Mouse (Mus musculus) midbrain, embryonic 12.5 days (tissue): ENCODE results near the gene Cdkl3. TPM values are rescaled to one million over a fixed set of nuclear protein-coding genes. Genes with fewer than 3 reads are reported as not detected.

ENCODE experiments used
- ATAC-seq: fragments of 200-750 bp; cut with Nextera tagmentation; 2 replicates; pipeline ENCODE4 v1.8.0; 2017; ENCODE audit warnings: low read depth, moderate TSS enrichment, moderate library complexity; ENCODE audit not compliant: low FRiP score
- H3K27ac ChIP-seq: fragments of 300-500 bp; sonication (generic); replicated peaks from 2 replicates; pipeline ENCODE4 v1.5.1; 2016; ENCODE audit warnings: mild to moderate bottlenecking
- H3K27me3 ChIP-seq: fragments of 300-500 bp; sonication (generic); 2 replicates; pipeline ENCODE4 v1.6.1; 2016; ENCODE audit warnings: mild to moderate bottlenecking
- H3K36me3 ChIP-seq: fragments of 300-500 bp; sonication (generic); 2 replicates; pipeline ENCODE4 v1.6.1; 2016
- H3K4me1 ChIP-seq: fragments of 300-500 bp; sonication (generic); 2 replicates; pipeline ENCODE4 v1.6.1; 2016
- H3K4me2 ChIP-seq: fragments of 300-500 bp; sonication (generic); replicated peaks from 2 replicates; pipeline ENCODE4 v1.6.1; 2016; ENCODE audit warnings: mild to moderate bottlenecking, moderate library complexity
- H3K4me3 ChIP-seq: fragments of 300-500 bp; sonication (generic); 2 replicates; pipeline ENCODE4 v1.5.1; 2016; ENCODE audit warnings: mild to moderate bottlenecking
- H3K9ac ChIP-seq: fragments of 300-500 bp; sonication (generic); replicated peaks from 2 replicates; pipeline ENCODE4 v1.6.1; 2016; ENCODE audit warnings: mild to moderate bottlenecking, moderate library complexity
- H3K9me3 ChIP-seq: fragments of 300-500 bp; sonication (generic); 2 replicates; pipeline ENCODE4 v1.6.1; 2016; ENCODE audit warnings: mild to moderate bottlenecking
- WGBS: fragments of 180-500 bp; shearing (Covaris S2); methylation state at CpG from one replicate; pipeline ENCODE4 v1.1.7; 2016; 5-methylcytosine and 5-hydroxymethylcytosine counted together
- polyA plus RNA-seq: library from polyadenylated mRNA; unstranded; fragments of >200 nt; fragmentation: Nextera tagmentation; extraction: Ambion mirVana; gene quantifications from 2 replicates; pipeline ENCODE4 v1.2.1, GENCODE M21; 2016

Cdkl3 gene
- polyA plus RNA-seq, 1 experiment from 2014 or later = 17.2 TPM

GRCm38 (mm10) chr11:52065841-52066240 is 61.8 kb downstream of the Cdkl3 start:
- ATAC-seq = no peak
- 10% methylated on average over 5 of the region's 5 CpGs for WGBS

GRCm38 (mm10) chr11:52071768-52072167 is 67.7 kb downstream of the Cdkl3 start:
- Histone ChIP-seq H3K4me2 (no peak overlapping the region), H3K36me3 (no peaks in the 10 kb centered on the region), H3K27ac (no peak overlapping the region), H3K4me1 (no peaks in the 10 kb centered on the region), H3K27me3 (no peaks in the 10 kb centered on the region), H3K4me3 (no peak overlapping the region), H3K9ac (no peak overlapping the region), H3K9me3 (no peaks in the 10 kb centered on the region)
- 90% methylated on average over 10 of the region's 10 CpGs for WGBS
- ATAC-seq = no peak

More at GRCm38 (mm10) chr11:52065841-52066240, 61.8 kb downstream of the Cdkl3 start:
- no peak overlapping the region for H3K4me3 ChIP-seq
- no peak overlapping the region for H3K27ac ChIP-seq
- 0 out of 2 replicates have a peak, but pooled peaks cover 6% of the 10 kb centered on the region for H3K4me1 ChIP-seq
- peak overlapping the region; percentile 34; the same call in 1 of the 2 replicates for H3K9ac ChIP-seq
- H3K27me3 ChIP-seq = no peaks in the 10 kb centered on the region
- H3K9me3 ChIP-seq = no peaks in the 10 kb centered on the region
- H3K36me3 ChIP-seq = no peaks in the 10 kb centered on the region
- no peak overlapping the region for H3K4me2 ChIP-seq

DNA sequence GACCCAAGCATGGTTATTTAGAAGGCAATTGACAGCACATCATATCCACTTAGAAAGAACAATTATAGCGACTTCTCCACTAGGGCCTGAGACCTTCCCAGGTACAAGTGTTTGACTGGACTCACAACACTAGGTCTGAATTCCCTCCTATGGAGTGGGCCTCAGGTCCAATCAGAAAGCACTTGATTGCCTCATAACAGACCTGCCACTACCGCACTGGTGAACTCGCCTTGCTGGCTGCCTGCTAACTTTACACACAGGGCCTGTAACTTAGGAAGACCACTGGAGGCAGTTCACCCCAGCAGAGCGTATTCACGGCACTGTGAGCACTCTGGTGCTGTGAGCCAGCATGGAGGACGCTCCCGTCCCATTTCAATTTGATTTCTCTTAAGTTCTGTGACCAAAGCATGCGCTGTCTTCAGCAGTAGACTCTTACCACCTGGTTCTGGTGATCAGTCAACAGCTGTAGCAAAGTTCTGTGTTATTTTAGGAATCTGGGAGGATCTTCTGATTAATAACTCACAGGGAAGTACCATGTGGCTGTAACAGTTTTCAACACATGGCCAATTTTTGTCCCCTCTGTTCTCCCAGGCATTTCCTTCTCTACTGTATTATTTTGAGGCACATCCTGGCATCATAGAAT is 69.6 kb downstream of the Cdkl3 start:
- no peaks in the 10 kb centered on the region for H3K4me1 ChIP-seq
- WGBS = 88% methylated on average over 8 of the region's 8 CpGs
- no peaks in the 10 kb centered on the region for H3K9me3 ChIP-seq
- no peak overlapping the region for H3K4me2 ChIP-seq
- H3K27me3 ChIP-seq = no peaks in the 10 kb centered on the region
- H3K9ac ChIP-seq = no peak overlapping the region
- H3K27ac ChIP-seq = no peak overlapping the region
- H3K4me3 ChIP-seq = no peak overlapping the region
- no peak for ATAC-seq
- H3K36me3 ChIP-seq = no peaks in the 10 kb centered on the region

DNA sequence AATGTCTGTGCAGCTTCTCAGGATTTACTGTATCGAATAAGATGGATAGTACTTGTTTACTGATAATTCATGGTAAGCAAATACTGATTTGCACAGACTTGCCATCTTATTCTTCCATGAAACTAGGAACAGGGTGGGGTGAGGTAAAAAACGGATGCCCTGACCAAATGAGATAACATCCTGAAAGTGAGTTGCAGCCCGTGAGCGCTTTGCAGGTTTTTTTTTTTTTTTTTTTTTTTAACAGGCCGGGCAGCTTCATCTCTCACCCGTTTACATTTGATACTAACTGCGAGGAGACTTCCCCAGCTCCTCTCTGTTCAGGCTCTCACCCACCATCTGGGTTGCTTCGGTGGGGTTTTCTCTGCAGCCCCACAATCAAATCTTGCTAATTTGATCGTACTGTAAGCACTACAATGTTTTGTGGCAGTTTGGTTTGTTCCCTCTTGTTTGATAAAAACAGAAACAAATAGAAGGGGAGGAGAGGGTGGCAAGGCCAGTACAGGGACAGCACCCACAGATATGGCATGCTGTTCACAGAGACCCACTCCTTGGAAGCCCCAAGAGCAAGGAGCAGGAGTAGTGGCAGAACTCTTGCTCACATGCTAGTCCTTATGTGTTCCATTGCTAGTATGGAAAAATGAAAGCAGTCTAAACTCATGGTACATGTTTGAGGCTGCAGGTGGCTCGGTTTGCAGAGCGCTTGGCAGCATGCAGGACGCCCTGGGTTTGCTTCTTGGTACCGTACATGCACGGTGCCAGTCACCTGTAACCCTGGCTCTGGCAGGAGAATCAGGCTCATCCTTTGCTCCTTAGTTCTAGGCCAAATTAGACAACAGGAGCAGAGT is 70.8 kb downstream of the Cdkl3 start:
- Histone ChIP-seq H3K9me3 (no peaks in the 10 kb centered on the region), H3K27ac (no peak overlapping the region), H3K4me1 (peaks cover 1% of the 10 kb centered on the region; the same call in 1 of the 2 replicates), H3K4me2 (no peak overlapping the region), H3K27me3 (no peaks in the 10 kb centered on the region), H3K9ac (no peak overlapping the region), H3K36me3 (no peaks in the 10 kb centered on the region), H3K4me3 (no peak overlapping the region)
- ATAC-seq = no peak
- WGBS = 80% methylated on average over 14 of the region's 14 CpGs

DNA sequence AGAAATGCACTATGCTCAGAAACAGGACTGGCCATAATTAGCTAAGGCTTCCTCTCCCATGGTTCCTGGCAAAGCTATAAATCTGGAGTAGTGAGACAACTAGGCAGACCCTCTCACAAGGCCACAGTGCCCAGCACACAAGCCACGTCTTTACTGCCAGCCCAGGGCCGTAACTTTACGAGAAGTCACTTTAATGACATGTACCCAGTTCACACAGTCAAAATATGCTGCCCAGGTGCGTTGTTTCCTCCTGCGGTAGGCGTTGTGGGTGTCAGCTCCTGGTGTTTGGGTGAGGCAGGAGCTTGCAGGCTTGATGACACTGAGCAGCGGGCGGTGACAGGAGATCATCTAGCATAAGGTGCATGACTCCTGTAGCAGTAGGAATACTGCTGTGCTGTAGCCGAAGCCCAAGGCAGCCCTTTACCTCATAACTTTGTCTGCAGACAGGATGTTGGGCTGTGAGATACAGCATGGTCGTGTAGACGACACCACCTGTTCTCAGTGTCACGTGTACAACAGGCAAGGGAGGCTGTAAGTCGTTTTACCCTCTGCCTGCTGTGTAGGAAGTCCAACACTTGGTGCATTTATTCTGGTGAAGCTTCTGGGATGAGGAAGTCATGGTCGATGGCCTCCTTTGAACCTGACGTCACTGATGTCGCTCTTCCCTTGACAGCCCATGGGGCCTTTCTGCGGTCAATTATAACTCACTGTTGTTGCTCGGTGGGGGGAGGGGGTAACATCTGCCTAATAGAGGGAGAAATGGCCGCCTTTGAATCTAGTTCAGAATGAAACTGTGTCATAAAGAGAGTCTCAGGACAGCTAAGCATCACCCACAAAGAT is 72.0 kb downstream of the Cdkl3 start:
- H3K9ac ChIP-seq = no peak overlapping the region
- no peaks in the 10 kb centered on the region for H3K9me3 ChIP-seq
- H3K4me1 ChIP-seq = peaks cover 9% of the 10 kb centered on the region
- no peaks in the 10 kb centered on the region for H3K36me3 ChIP-seq
- WGBS = 79% methylated on average over 19 of the region's 19 CpGs
- no peak overlapping the region for H3K27ac ChIP-seq
- ATAC-seq = no peak
- H3K4me3 ChIP-seq = no peak overlapping the region
- no peak overlapping the region for H3K4me2 ChIP-seq
- no peaks in the 10 kb centered on the region for H3K27me3 ChIP-seq

DNA sequence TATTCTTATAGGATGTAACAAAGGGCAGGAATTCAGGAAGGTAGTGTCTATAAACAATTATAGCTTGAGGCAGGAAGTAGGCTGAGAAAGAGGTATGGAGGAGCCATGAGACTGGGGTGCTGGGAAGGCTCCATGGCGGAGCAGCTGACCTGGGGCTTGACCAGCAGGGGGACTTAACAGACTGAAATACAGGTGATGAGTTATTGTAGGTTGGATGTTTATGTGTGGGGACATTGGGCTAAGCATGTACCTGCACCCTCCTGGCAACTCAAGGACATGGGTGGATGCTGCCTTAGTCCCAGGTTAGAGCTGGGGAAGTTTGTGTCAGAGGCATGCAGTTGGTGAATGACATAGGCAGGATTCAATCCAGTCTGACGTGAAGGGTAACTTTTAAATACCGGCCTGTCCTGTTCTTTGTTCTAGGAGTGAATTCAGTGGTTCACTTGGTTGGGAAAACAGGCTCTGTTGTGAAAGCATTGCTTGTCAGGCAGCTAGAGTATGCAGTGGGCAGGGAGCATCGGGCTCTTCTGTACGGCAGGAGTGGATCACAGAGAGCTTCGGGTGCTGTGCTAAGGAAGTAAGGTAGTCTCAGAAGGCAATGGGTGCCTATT is 72.8 kb downstream of the Cdkl3 start:
- Histone ChIP-seq H3K27me3 (no peaks in the 10 kb centered on the region), H3K4me1 (peaks cover 9% of the 10 kb centered on the region), H3K4me3 (no peak overlapping the region), H3K4me2 (no peak overlapping the region), H3K9ac (no peak overlapping the region), H3K9me3 (no peaks in the 10 kb centered on the region), H3K36me3 (no peaks in the 10 kb centered on the region), H3K27ac (no peak overlapping the region)
- no peak for ATAC-seq
- WGBS = 91% methylated on average over 6 of the region's 6 CpGs

DNA sequence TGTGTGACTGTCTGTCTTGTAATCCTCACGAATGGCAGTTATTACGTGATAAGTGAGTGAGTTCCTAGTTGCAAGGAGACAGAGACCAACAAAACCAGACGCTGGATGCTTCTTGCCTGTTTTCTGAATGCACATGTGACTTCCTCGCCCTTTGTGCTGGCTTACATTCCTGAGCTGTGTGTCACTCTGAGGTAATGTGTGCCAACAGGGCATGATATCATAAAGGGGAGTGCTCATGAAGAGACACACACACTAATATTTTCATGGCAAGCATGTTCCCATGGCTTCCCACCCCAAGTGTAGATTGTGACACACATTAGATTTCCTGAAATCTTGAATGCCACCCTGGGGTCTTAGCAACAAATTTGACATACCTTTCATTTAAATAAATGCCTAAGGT is 73.9 kb downstream of the Cdkl3 start:
- Histone ChIP-seq H3K27ac (no peak overlapping the region), H3K36me3 (no peaks in the 10 kb centered on the region), H3K9me3 (no peaks in the 10 kb centered on the region), H3K4me1 (peaks cover 9% of the 10 kb centered on the region), H3K4me2 (no peak overlapping the region), H3K4me3 (no peak overlapping the region), H3K27me3 (no peaks in the 10 kb centered on the region), H3K9ac (no peak overlapping the region)
- no peak for ATAC-seq
- 85% methylated on average over 4 of the region's 4 CpGs for WGBS

DNA sequence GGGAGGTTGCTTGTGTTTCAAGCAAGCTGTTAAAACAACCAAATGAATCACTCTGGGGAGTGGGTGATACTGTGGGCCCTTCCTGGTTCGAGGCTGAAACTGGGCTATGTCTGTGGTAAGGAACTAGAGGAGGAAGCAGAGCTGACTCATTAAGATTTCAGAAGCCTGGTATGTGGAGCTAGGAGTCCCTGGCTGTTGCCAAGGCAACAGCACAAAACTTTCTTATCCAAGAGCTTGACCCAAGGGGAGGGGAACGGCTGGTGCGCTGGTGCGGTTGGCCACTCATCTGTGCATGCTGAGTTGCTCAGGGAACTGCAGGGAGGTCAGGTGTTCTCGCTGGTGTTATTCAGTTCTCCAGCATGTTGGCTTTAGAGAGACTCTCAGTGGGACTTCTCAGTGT is 76.0 kb downstream of the Cdkl3 start:
- Histone ChIP-seq H3K27ac (no peak overlapping the region), H3K36me3 (no peaks in the 10 kb centered on the region), H3K4me3 (no peak overlapping the region), H3K4me1 (peaks cover 9% of the 10 kb centered on the region), H3K9me3 (no peaks in the 10 kb centered on the region), H3K4me2 (no peak overlapping the region), H3K9ac (no peak overlapping the region), H3K27me3 (no peaks in the 10 kb centered on the region)
- WGBS = 11% methylated on average over 5 of the region's 5 CpGs
- ATAC-seq = no peak

- Histone ChIP-seq H3K4me3 (no peak overlapping the region), H3K36me3 (no peaks in the 10 kb centered on the region), H3K27ac (no peak overlapping the region), H3K4me1 (peaks cover 10% of the 10 kb centered on the region), H3K27me3 (no peaks in the 10 kb centered on the region), H3K9me3 (no peaks in the 10 kb centered on the region), H3K4me2 (no peak overlapping the region), H3K9ac (no peak overlapping the region)
- WGBS = 87% methylated on average over 2 of the region's 2 CpGs
- no peak for ATAC-seq
Observed at GRCm38 (mm10) chr11:52080656-52081055, 76.6 kb downstream of the Cdkl3 start.

- H3K9ac ChIP-seq = no peak overlapping the region
- no peaks in the 10 kb centered on the region for H3K27me3 ChIP-seq
- H3K4me2 ChIP-seq = no peak overlapping the region
- H3K9me3 ChIP-seq = no peaks in the 10 kb centered on the region
- WGBS = 57% methylated on average over 4 of the region's 4 CpGs
- H3K4me3 ChIP-seq = no peak overlapping the region
- ATAC-seq = peak; percentile 34; the same call in 1 of the 2 replicates
- peak overlapping the region; percentile 46; the same call in 1 of the 2 replicates for H3K27ac ChIP-seq
- peaks cover 13% of the 10 kb centered on the region for H3K4me1 ChIP-seq
- H3K36me3 ChIP-seq = no peaks in the 10 kb centered on the region
Observed at GRCm38 (mm10) chr11:52085857-52086203, 81.8 kb downstream of the Cdkl3 start.

GRCm38 (mm10) chr11:52086204-52086864 is 82.3 kb downstream of the Cdkl3 start:
- H3K9me3 ChIP-seq = no peaks in the 10 kb centered on the region
- H3K36me3 ChIP-seq = no peaks in the 10 kb centered on the region
- peak overlapping the region; percentile 46 for H3K27ac ChIP-seq
- ATAC-seq = peak; percentile 47; the same call in 1 of the 2 replicates
- WGBS = 34% methylated on average over 9 of the region's 9 CpGs
- no peak overlapping the region for H3K9ac ChIP-seq
- H3K4me2 ChIP-seq = peak overlapping the region; percentile 6; the same call in 1 of the 2 replicates
- no peak overlapping the region for H3K4me3 ChIP-seq
- H3K27me3 ChIP-seq = no peaks in the 10 kb centered on the region
- peaks cover 13% of the 10 kb centered on the region for H3K4me1 ChIP-seq
